Mouse (Mus musculus): ENCODE data around the gene Slc25a26.
"Not testable (repeated sequence)": the region's sequence is repeated elsewhere in the genome, so short reads cannot be mapped to it uniquely, and the experiment has no call there.

Slc25a26 gene

GRCm38 (mm10) chr6:94550851-94551250 lies 50.7 kb downstream of the Slc25a26 start:
- DNase-seq (ENCODE audit: low read depth, low spot score), result no peak

DNA sequence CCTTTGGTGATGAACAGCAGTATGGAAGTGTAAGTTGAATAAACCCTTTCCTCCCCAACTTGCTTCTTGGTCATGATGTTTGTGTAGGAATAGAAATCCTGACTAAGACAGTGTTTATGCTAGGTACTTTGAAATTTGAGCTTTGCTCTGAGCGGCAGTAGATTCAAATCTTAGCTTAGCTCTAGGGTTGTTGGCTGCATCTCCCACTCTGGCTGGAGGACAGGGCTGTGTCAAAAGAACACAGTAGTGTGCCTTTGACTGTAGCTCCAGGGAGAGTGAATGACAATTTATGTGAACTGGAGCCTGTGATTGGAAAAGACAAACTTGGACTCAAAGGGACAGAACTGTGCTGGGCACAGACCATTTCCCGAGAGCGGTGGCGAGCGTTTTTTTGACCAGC lies 53.0 kb downstream of the Slc25a26 start:
- DNase-seq (ENCODE audit: low read depth, low spot score), result no peak

DNA sequence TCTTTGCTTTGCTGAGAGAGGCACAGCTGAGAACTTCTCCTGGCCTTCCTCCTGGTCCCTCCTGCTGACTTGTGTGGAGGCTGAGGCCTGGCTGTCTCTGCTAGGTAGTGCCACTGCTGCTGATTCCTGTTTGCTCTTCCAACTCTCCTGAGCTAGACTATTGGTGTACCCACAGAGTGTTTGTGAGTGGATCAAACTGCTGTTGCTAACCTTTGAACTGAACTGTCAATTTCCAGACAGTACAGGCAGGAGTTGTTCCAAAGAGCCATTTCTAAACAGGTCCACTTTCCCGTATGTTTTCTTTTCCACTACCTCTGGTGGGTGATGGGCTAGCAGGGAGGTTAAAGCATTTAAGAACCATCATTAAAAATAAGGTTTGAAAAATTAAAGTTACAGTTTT lies 58.5 kb downstream of the Slc25a26 start:
- not testable (repeated sequence) for DNase-seq (ENCODE audit: low read depth, low spot score)

DNA sequence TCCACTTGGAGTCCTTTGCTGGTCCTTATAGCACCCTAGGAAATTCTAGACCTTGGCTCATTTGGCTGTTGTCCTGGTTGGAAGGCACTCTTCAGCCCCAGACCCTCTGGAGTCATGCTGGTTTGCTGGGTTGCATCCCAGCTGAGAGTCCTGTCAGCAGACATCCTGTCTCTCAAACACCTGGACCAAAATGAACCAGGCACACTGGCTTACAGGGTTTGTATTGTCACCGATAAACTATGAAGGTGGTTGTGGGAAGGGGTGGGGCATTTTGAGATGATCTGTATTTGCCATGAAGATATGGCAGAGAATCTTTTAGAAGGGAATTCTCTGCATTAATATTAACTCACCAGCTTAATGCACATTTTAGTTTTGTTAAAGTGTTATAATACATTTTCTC lies 60.8 kb downstream of the Slc25a26 start:
- no peak for DNase-seq (ENCODE audit: low read depth, low spot score)

- no peak for DNase-seq (ENCODE audit: low read depth, low spot score)
These were observed 61.2 kb downstream of the Slc25a26 start for GRCm38 (mm10) chr6:94561346-94561745.

DNA sequence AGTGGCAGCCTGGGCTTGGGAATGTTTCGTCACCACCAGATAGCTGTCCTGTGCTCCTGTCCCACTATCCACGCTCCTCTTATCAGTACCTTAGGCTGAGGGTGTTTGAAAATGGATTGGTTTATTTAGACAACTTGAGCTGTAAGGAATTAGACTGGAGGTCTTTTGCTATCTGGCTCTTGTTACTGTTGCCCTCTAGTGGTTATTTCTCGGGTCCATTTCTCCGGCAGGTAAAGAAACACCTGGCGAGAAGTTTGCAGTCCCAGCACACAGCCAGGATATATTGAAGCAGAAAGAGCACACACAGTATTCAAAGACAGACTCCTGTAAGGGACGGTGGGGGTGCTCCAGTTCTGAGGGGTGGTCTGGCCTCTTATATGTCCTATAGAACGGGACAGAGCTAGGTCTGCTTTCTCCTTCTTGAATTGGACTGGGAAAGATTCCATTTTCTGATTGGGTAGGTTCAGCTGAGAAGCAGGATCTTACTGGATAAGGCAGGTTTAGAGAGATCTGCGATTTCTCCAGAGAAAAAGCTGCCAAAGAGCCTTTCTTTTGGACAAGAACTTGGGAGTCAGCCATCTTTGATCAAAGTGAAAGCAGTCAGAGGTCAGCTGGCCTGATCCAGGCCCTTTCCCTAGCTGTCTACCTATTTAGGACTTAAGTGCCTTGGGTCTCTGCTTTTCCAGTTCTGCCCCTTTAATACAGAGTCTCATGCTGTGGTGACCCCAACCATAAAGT lies 63.2 kb downstream of the Slc25a26 start:
- peak; percentile 52 for DNase-seq (ENCODE audit: low read depth, low spot score)

GRCm38 (mm10) chr6:94565766-94566165 lies 65.6 kb downstream of the Slc25a26 start:
- no peak for DNase-seq (ENCODE audit: low read depth, low spot score)

GRCm38 (mm10) chr6:94568040-94568439 lies 67.9 kb downstream of the Slc25a26 start:
- no peak for DNase-seq (ENCODE audit: low read depth, low spot score)

DNA sequence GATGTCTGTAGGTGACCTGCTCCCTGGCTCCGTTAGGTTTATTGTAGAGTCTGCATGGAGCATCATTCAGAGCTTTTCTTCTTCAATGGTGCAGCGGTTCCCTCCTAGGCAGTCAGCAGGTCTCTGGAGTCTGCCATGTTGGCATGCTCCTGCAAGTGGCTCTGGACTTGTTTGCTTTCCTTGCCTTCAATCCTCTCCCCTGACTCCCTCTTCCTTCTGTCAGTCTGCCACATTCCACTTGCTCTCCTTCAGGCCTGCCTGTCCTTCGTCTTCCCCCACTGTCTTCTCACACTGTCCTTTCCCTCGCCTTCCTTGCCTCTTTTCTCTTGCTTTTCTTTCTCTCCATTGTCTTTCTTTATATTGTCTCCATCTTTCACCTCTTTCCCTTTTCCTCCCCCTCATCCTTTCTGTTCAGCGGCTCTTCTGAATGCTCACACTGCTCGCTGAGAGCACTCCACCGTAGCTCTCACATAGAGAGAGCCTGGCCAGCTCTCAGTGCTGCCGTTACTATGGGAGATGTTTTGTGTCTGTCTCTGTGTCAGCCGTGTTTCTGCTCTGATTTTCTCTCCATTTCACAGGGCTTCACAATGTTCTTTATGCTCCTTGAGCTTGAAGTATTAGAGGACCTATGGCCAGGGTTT lies 75.5 kb downstream of the Slc25a26 start:
- no peak for DNase-seq (ENCODE audit: low read depth, low spot score)

- no peak for DNase-seq (ENCODE audit: low read depth, low spot score)
These were observed 77.9 kb downstream of the Slc25a26 start for GRCm38 (mm10) chr6:94577991-94578390.

GRCm38 (mm10) chr6:94582055-94582454 lies 81.9 kb downstream of the Slc25a26 start:
- DNase-seq (ENCODE audit: low read depth, low spot score), result no peak

- no peak for DNase-seq (ENCODE audit: low read depth, low spot score)
These were observed 84.1 kb downstream of the Slc25a26 start for GRCm38 (mm10) chr6:94584147-94584695.

GRCm38 (mm10) chr6:94584976-94585375 lies 84.8 kb downstream of the Slc25a26 start:
- DNase-seq (ENCODE audit: low read depth, low spot score), result no peak

- DNase-seq (ENCODE audit: low read depth, low spot score), result no peak
These were observed 88.2 kb downstream of the Slc25a26 start for GRCm38 (mm10) chr6:94588365-94588764.

- no peak for DNase-seq (ENCODE audit: low read depth, low spot score)
These were observed 92.1 kb downstream of the Slc25a26 start for GRCm38 (mm10) chr6:94592243-94592642.

DNA sequence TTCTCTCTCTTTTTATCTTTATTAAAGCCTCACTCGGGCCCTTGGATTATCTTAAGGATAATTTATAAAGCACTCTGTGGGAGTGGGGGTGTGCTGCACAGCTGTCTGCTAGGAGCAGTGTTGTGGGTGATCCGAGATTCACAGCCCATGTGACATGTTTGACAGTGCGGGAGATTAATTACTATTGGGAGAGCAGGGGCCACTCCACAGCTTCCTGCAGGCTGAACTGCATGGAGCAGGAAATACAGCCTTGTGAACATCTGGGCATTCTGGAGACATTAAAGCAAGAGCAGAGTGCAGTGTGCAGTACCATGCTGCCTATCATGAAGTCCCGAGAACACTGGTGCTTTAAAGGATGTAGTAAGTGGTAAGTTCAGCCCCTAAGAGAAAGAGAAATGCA lies 92.6 kb downstream of the Slc25a26 start:
- no peak for DNase-seq (ENCODE audit: low read depth, low spot score)

- no peak for DNase-seq (ENCODE audit: low read depth, low spot score)
These were observed 94.0 kb downstream of the Slc25a26 start for GRCm38 (mm10) chr6:94594096-94594665.

DNA sequence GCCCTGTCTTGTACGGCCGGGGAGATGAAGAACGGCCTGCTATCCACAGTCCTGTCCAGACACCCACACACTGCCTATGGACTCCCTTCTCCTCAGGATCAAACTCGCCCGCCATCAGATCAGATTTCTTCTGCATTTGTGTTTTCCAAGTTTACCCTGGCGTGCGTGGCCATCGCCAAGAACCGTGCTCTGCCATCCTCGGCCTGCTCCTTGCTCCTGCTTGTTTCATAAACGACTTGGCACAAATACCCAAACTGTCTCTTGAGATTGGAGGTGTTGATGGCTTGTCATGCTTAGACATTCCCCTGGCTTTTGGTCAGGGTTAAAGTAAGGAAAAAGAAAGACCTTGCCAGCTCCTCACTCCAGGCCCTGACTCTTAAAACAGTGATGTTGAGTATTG lies 94.6 kb downstream of the Slc25a26 start:
- no peak for DNase-seq (ENCODE audit: low read depth, low spot score)

GRCm38 (mm10) chr6:94595206-94595605 lies 95.1 kb downstream of the Slc25a26 start:
- no peak for DNase-seq (ENCODE audit: low read depth, low spot score)

DNA sequence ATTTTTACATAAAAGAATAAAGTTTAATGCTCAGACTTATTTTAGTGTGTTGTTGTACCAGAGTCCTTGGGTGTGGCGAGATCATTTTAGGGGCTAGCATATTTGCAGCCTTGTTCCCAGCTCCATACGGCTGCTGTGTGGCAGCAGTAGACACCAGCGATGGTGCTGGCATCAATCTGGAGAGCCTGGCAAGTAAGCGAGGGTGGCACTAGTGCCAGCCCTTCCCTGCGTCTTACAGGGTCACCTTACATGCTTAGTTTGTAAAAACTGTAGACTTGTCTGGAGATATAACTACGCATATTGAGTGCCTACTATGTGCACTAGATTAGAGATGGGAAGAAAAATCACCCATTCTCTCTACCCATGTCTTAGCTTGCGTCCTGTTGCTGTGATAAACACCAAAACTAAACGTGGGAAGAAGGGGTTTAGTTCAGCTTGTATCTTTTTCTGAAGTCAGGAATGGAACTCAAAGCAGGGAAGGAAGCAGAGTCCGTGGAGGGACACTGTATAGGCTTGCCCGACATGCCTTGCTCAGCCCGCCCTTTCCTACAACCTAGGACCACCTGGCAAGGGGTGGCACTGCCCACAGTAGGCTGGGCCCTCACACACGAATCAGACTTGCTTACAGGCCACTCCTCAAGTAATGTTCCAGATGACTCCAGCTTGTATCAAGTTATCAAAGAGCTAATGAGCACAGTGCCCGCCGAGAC lies 96.1 kb downstream of the Slc25a26 start:
- DNase-seq (ENCODE audit: low read depth, low spot score), result no peak

GRCm38 (mm10) chr6:94596761-94597485 lies 96.8 kb downstream of the Slc25a26 start:
- peak; percentile 37 for DNase-seq (ENCODE audit: low read depth, low spot score)
